Mouse (Mus musculus) embryonic fibroblast, embryonic 13.5 days (primary cell): ENCODE results near the gene Tmcc3. TPM values are rescaled to one million over a fixed set of nuclear protein-coding genes. Genes with fewer than 3 reads are reported as not detected.

Source experiments
- H3K27ac ChIP-seq: 2 replicates; pipeline ENCODE4 v1.5.1; 2012; ENCODE audit warnings: low read length, control low read depth, inconsistent platforms; ENCODE audit not compliant: insufficient read depth
- H3K4me1 ChIP-seq: 2 replicates; pipeline ENCODE4 v1.6.1; 2011; ENCODE audit warnings: low read length; ENCODE audit not compliant: control insufficient read depth, insufficient read depth
- H3K4me3 ChIP-seq: 2 replicates; pipeline ENCODE4 v1.5.1; 2011; ENCODE audit warnings: mild to moderate bottlenecking, control low read depth, low read length; ENCODE audit not compliant: insufficient read depth
- CTCF ChIP-seq: IDR thresholded peaks from 2 replicates; pipeline ENCODE4 v1.5.1; 2011; ENCODE audit warnings: mild to moderate bottlenecking, control low read depth, low read length, moderate library complexity, borderline replicate concordance; ENCODE audit not compliant: insufficient read depth
- POLR2A ChIP-seq: IDR thresholded peaks from 2 replicates; pipeline ENCODE4 v1.6.1; 2011; ENCODE audit warnings: low read depth, mild to moderate bottlenecking, control low read depth, low read length, moderate library complexity
- polyA plus RNA-seq: library from polyadenylated mRNA; stranded (reverse); fragments of >200 nt; gene quantifications from 2 replicates; pipeline ENCODE4 v1.2.4, GENCODE M21; 2011; ENCODE audit warnings: low read depth; ENCODE audit not compliant: missing spikeins, insufficient read length

Tmcc3 gene
- polyA plus RNA-seq, 1 experiment: 10.2 TPM

- Histone ChIP-seq H3K27ac (no peak overlapping the region), H3K4me3 (peak overlapping the region; percentile 82), H3K4me1 (peaks cover 11% of the 10 kb centered on the region)
- TF ChIP-seq POLR2A (no peak), CTCF (no peak)
These were observed 203.8 kb downstream of the Tmcc3 start for GRCm38 (mm10) chr10:94515583-94515982.

GRCm38 (mm10) chr10:94519887-94520286 lies 208.1 kb downstream of the Tmcc3 start:
- Histone ChIP-seq H3K27ac (peak overlapping the region; percentile 50), H3K4me3 (no peak overlapping the region), H3K4me1 (peaks cover 25% of the 10 kb centered on the region)
- no peak for TF ChIP-seq CTCF
- TF ChIP-seq POLR2A: no peak

- peaks cover 27% of the 10 kb centered on the region for H3K4me1 ChIP-seq
- H3K4me3 ChIP-seq: no peak overlapping the region
- TF ChIP-seq POLR2A (no peak), CTCF (no peak)
- H3K27ac ChIP-seq: peak overlapping the region; percentile 50
These were observed 208.8 kb downstream of the Tmcc3 start for GRCm38 (mm10) chr10:94520306-94521106.

- no peak for TF ChIP-seq CTCF
- no peak for TF ChIP-seq POLR2A
- Histone ChIP-seq H3K27ac (peak overlapping the region; percentile 50), H3K4me1 (peaks cover 27% of the 10 kb centered on the region), H3K4me3 (no peak overlapping the region)
These were observed 209.3 kb downstream of the Tmcc3 start for GRCm38 (mm10) chr10:94521107-94521401.

GRCm38 (mm10) chr10:94521776-94522175 lies 210.0 kb downstream of the Tmcc3 start:
- no peak overlapping the region for H3K27ac ChIP-seq
- no peak for TF ChIP-seq POLR2A
- no peak for TF ChIP-seq CTCF
- no peak overlapping the region for H3K4me3 ChIP-seq
- peaks cover 27% of the 10 kb centered on the region for H3K4me1 ChIP-seq

GRCm38 (mm10) chr10:94523297-94523696 lies 211.5 kb downstream of the Tmcc3 start:
- no peak for TF ChIP-seq POLR2A
- TF ChIP-seq CTCF: no peak
- H3K4me1 ChIP-seq: peaks cover 22% of the 10 kb centered on the region
- H3K27ac ChIP-seq: peak overlapping the region; percentile 20
- H3K4me3 ChIP-seq: no peak overlapping the region

GRCm38 (mm10) chr10:94523711-94524156 lies 212.0 kb downstream of the Tmcc3 start:
- peak overlapping the region; percentile 20 for H3K27ac ChIP-seq
- no peak overlapping the region for H3K4me3 ChIP-seq
- H3K4me1 ChIP-seq: peaks cover 22% of the 10 kb centered on the region
- TF ChIP-seq POLR2A (no peak), CTCF (no peak)

- Histone ChIP-seq H3K27ac (no peak overlapping the region), H3K4me1 (peaks cover 22% of the 10 kb centered on the region), H3K4me3 (no peak overlapping the region)
- no peak for TF ChIP-seq POLR2A
- no peak for TF ChIP-seq CTCF
These were observed 213.2 kb downstream of the Tmcc3 start for GRCm38 (mm10) chr10:94524966-94525365.

GRCm38 (mm10) chr10:94525784-94526183 lies 214.0 kb downstream of the Tmcc3 start:
- Histone ChIP-seq H3K4me1 (peaks cover 19% of the 10 kb centered on the region), H3K27ac (no peak overlapping the region), H3K4me3 (no peak overlapping the region)
- TF ChIP-seq CTCF (no peak), POLR2A (no peak)

GRCm38 (mm10) chr10:94526834-94527233 lies 215.1 kb downstream of the Tmcc3 start:
- TF ChIP-seq CTCF (no peak), POLR2A (no peak)
- Histone ChIP-seq H3K4me1 (peaks cover 12% of the 10 kb centered on the region), H3K27ac (no peak overlapping the region), H3K4me3 (no peak overlapping the region)

- Histone ChIP-seq H3K4me1 (peaks cover 12% of the 10 kb centered on the region), H3K27ac (no peak overlapping the region), H3K4me3 (no peak overlapping the region)
- TF ChIP-seq CTCF (no peak), POLR2A (no peak)
These were observed 215.5 kb downstream of the Tmcc3 start for GRCm38 (mm10) chr10:94527248-94527647.

GRCm38 (mm10) chr10:94530079-94530478 lies 218.3 kb downstream of the Tmcc3 start:
- no peak for TF ChIP-seq CTCF
- TF ChIP-seq POLR2A: no peak
- Histone ChIP-seq H3K4me1 (peaks cover 4% of the 10 kb centered on the region; the same call in 1 of the 2 replicates), H3K4me3 (no peak overlapping the region), H3K27ac (no peak overlapping the region)
